ENCODE assay signal across 8 mouse cellular contexts in genomic region chr3:87794922-87795325, GRCm38 (mm10). TPM values are rescaled to one million over a fixed set of nuclear protein-coding genes. Genes with fewer than 3 reads are reported as not detected.
DNase-seq lines count a peak whose midpoint lies in the region; ATAC-seq and TF ChIP-seq lines count a peak whose summit lies in the region.

Gene Ntrk1, minus strand, starts transcription at chr3:87795162.

- no peaks in the 10 kb centered on the region for H3K9me3 ChIP-seq in limb, embryonic 15.5 days
- H3K9me3 ChIP-seq in stomach, postnatal 0 days (ENCODE audit: control insufficient read depth, low read length), result no peaks in the 10 kb centered on the region

- H3K27ac ChIP-seq in thymus, adult 2 months (ENCODE audit: control insufficient read depth, insufficient read depth, low read length), result no peak within 1 kb of the TSS
- no peak within 1 kb of the TSS for H3K27ac ChIP-seq in limb, embryonic 15.5 days
- H3K27ac ChIP-seq in stomach, postnatal 0 days (replicated peaks), result no peak within 1 kb of the TSS

- peak within 1 kb of the TSS; percentile 58 for H3K4me2 ChIP-seq in limb, embryonic 15.5 days
- peak within 1 kb of the TSS; percentile 39 for H3K4me2 ChIP-seq in stomach, postnatal 0 days (replicated peaks; ENCODE audit: low read depth)

- H3K4me3 ChIP-seq in thymus, adult 2 months (ENCODE audit: control insufficient read depth, insufficient read depth, low read length), result no peak within 1 kb of the TSS
- H3K4me3 ChIP-seq in limb, embryonic 15.5 days, result peak within 1 kb of the TSS; percentile 37
- H3K4me3 ChIP-seq in stomach, postnatal 0 days (ENCODE audit: low read depth, low read length), result peak within 1 kb of the TSS; percentile 25

- WGBS in thymus, adult 2 months, result 3% methylated on average over 43 of the region's 47 CpGs
- under 1% methylated on average over 46 of the region's 47 CpGs for WGBS in limb, embryonic 15.5 days
- 2% methylated on average over 28 of the region's 47 CpGs for WGBS in stomach, postnatal 0 days

- 0 out of 2 replicates have a peak within 1 kb of the TSS, but pooled peaks have one; percentile 10 for H3K9ac ChIP-seq in limb, embryonic 15.5 days
- H3K9ac ChIP-seq in stomach, postnatal 0 days (ENCODE audit: low read length), result peak within 1 kb of the TSS; percentile 27; the same call in 1 of the 2 replicates

- TF ChIP-seq CTCF in thymus, adult 2 months (IDR thresholded peaks at IDR 0.05; ENCODE audit: borderline replicate concordance, control insufficient read depth, extremely low read depth, insufficient read depth, low read length, poor library complexity), result no peak
- no peak; the same call in 1 of the 2 replicates for TF ChIP-seq CTCF in stomach, postnatal 0 days (IDR thresholded peaks at IDR 0.05; ENCODE audit: low read depth)

- H3K27me3 ChIP-seq in thymus, adult 2 months (ENCODE audit: control insufficient read depth, insufficient read depth, low read length), result peaks cover 28% of the 10 kb centered on the region; the same call in 1 of the 2 replicates
- H3K27me3 ChIP-seq in limb, embryonic 15.5 days, result peaks cover 98% of the 10 kb centered on the region
- H3K27me3 ChIP-seq in stomach, postnatal 0 days (ENCODE audit: control insufficient read depth, insufficient read depth, low read length), result peaks cover 16% of the 10 kb centered on the region

- TF ChIP-seq POLR2A in thymus, adult 2 months (IDR thresholded peaks at IDR 0.05; ENCODE audit: control insufficient read depth, extremely low read depth, insufficient read depth, low read length, poor library complexity), result no peak

- H3K4me1 ChIP-seq in thymus, adult 2 months (replicated peaks; ENCODE audit: control insufficient read depth, insufficient read depth, low read length), result no peaks in the 10 kb centered on the region
- H3K4me1 ChIP-seq in limb, embryonic 15.5 days, result peaks cover 33% of the 10 kb centered on the region
- no peaks in the 10 kb centered on the region; the same call in 1 of the 2 replicates for H3K4me1 ChIP-seq in stomach, postnatal 0 days (replicated peaks; ENCODE audit: control insufficient read depth, insufficient read depth)

- no peak for ATAC-seq in limb, embryonic 15.5 days (ENCODE audit: insufficient number of reproducible peaks, low FRiP score, low TSS enrichment, low read depth)
- ATAC-seq in stomach, postnatal 0 days (ENCODE audit: low FRiP score, low TSS enrichment), result peak; percentile 39; the same call in 1 of the 2 replicates
- ATAC-seq in erythroblast, adult 5-6 weeks (replicated peaks; ENCODE audit: low FRiP score, poor library complexity, severe bottlenecking), result no peak
- no peak for ATAC-seq in frontal cortex, adult (ENCODE audit: low TSS enrichment)

- no peak for TF ChIP-seq EP300 in stomach, postnatal 0 days (optimal IDR thresholded peaks at IDR 0.05)

- H3K36me3 ChIP-seq in thymus, adult 2 months (ENCODE audit: control insufficient read depth, insufficient read depth, low read length), result no peaks in the 10 kb centered on the region
- no peaks in the 10 kb centered on the region for H3K36me3 ChIP-seq in limb, embryonic 15.5 days
- H3K36me3 ChIP-seq in stomach, postnatal 0 days (ENCODE audit: control insufficient read depth, insufficient read depth, low read length), result no peaks in the 10 kb centered on the region

- DNase-seq in adrenal gland, adult (ENCODE audit: inconsistent age in 2 of 2, low spot score in 1 of 2), result peak; percentile 22 to 51
- DNase-seq in adrenal gland, adult 8-10 months, result no peak
- DNase-seq in thymus, postnatal 4 days, result peak; percentile 35
- no peak for DNase-seq in thymus, adult 2 months
- DNase-seq in stomach, postnatal 0 days (ENCODE audit: low spot score), result peak; percentile 39

RNA-seq across cellular contexts. Expression of gene Ntrk1, which starts in this region (rescaled TPM):
- total RNA-seq in adrenal gland, adult 8-10 months (2022), result 10 to 100 TPM in 2 of 4 experiments, 1 to 10 TPM in 2; 6.3 to 30.5 (median 13.1) TPM
- polyA plus RNA-seq in thymus, adult 2 months (2012; rRNA removed), result 0.67 and 0.89 TPM in 2 replicates
- 0.48 and 0.76 TPM in 2 replicates for polyA plus RNA-seq in limb, embryonic 15.5 days (2015; fragmentation: Nextera tagmentation; extraction: Ambion mirVana)
- polyA plus RNA-seq in stomach, postnatal 0 days (2015; fragmentation: Nextera tagmentation; extraction: Ambion mirVana), result 0.39 and 0.41 TPM in 2 replicates
- not detected in 2 replicates for total RNA-seq in erythroblast, adult 5-6 weeks (2015; ENCODE audit: low replicate concordance)
- not detected in 2 replicates for total RNA-seq in erythroblast, adult 5-6 weeks (2017; ENCODE audit: low replicate concordance)

Comparison
In these comparisons a context has a peak if more than half of its experiments do, and no peak if none do; other contexts are left out.
1. RNA of gene Ntrk1 (total RNA-seq): 6.3 to 30.5 TPM in adrenal gland, adult 8-10 months; not detected in erythroblast, adult 5-6 weeks; every median in the first group is over 4 times any median in the second.
2. DNase-seq: peak in adrenal gland, adult (2 of 2) and thymus, postnatal 4 days (single experiment); none in adrenal gland, adult 8-10 months (single experiment) and thymus, adult 2 months (single experiment).
3. Peak in DNase-seq, ATAC-seq, H3K4me3 ChIP-seq, H3K9ac ChIP-seq and H3K4me2 ChIP-seq in stomach, postnatal 0 days; RNA of the gene not detected or under 1 TPM.